Mouse (Mus musculus): Measurements from ENCODE around the gene Glt8d2. TPM values are rescaled to one million over a fixed set of nuclear protein-coding genes. Genes with fewer than 3 reads are reported as not detected.
"Not testable (repeated sequence)": the region's sequence is repeated elsewhere in the genome, so short reads cannot be mapped to it uniquely, and the experiment has no call there.

The Glt8d2 gene
- polyA plus RNA-seq, 1 experiment from 2014 or later = 1.5 TPM

DNA sequence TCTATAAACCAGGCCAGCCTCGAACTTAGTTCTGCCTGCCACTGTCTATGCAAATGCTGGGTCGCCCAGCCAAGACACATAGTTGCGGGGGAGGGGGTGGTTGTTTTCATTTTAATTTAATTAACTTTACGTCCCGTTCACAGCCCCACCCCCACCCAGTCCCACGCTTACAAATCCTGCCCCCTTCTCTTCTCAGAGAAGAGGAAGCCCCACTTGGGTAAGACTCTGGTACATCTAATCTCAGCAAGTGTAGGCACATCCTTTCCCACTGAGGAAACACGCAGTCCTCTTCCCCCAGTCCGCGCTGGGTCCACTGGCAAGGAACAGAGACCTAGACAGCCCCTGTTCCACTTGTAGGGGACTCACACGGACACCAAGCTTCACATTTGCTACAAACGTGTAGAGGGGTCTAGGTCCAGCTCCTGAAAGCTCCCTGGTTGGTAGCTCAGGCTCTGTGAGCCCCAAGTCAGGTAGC, 61.3 kb downstream of the Glt8d2 start:
- H3K36me3 ChIP-seq (ENCODE audit: insufficient read depth, low read length) = no peaks in the 10 kb centered on the region
- WGBS = 3% methylated on average over 11 of the region's 11 CpGs
- H3K4me1 ChIP-seq (replicated peaks; ENCODE audit: insufficient read depth, low read length) = no peaks in the 10 kb centered on the region
- H3K9ac ChIP-seq (ENCODE audit: low read depth, low read length) = peak overlapping the region; percentile 79
- no peak for TF ChIP-seq CTCF (IDR thresholded peaks at IDR 0.05; ENCODE audit: low read depth)
- peak; percentile 47 for ATAC-seq (replicated peaks; ENCODE audit: low FRiP score, low read depth)
- H3K27ac ChIP-seq = peak overlapping the region; percentile 92
- peak overlapping the region; percentile 88 for H3K4me2 ChIP-seq (ENCODE audit: low read length)
- DNase-seq (ENCODE audit: low spot score) = peak; percentile 41
- H3K4me3 ChIP-seq (replicated peaks; ENCODE audit: low read depth, low read length) = peak overlapping the region; percentile 77
- H3K27me3 ChIP-seq (ENCODE audit: insufficient read depth, low read length) = no peaks in the 10 kb centered on the region
- no peaks in the 10 kb centered on the region for H3K9me3 ChIP-seq (replicated peaks; ENCODE audit: low read length)

DNA sequence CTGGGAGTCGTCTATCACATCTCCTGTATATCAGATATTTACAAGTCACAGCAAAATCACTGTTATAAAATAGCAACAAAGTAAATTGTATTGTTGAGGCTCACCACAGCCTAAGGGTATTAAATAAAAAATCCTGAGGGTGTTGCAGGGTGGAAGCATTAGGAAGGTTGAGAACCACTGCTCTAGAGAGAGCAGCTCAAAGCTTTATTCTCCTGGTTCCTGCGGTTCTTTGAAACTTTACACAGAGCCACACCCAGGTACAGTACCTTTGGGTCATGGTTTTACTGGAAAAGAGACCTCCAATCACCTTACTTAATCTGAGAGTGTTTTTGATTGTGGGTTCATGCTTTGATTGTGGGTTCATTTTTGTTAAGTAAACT, 66.9 kb downstream of the Glt8d2 start:
- Histone ChIP-seq H3K27ac (peak overlapping the region; percentile 81), H3K9ac (ENCODE audit: low read depth, low read length) (peak overlapping the region; percentile 74), H3K4me3 (replicated peaks; ENCODE audit: low read depth, low read length) (peak overlapping the region; percentile 61), H3K4me2 (ENCODE audit: low read length) (peak overlapping the region; percentile 66)
- not testable (repeated sequence) for H3K4me1 ChIP-seq (replicated peaks; ENCODE audit: insufficient read depth, low read length); H3K27me3 ChIP-seq (ENCODE audit: insufficient read depth, low read length); ATAC-seq (replicated peaks; ENCODE audit: low FRiP score, low read depth); H3K36me3 ChIP-seq (ENCODE audit: insufficient read depth, low read length); DNase-seq (ENCODE audit: low spot score); H3K9me3 ChIP-seq (replicated peaks; ENCODE audit: low read length)
- 2% methylated on average over 2 of the region's 2 CpGs for WGBS

DNA sequence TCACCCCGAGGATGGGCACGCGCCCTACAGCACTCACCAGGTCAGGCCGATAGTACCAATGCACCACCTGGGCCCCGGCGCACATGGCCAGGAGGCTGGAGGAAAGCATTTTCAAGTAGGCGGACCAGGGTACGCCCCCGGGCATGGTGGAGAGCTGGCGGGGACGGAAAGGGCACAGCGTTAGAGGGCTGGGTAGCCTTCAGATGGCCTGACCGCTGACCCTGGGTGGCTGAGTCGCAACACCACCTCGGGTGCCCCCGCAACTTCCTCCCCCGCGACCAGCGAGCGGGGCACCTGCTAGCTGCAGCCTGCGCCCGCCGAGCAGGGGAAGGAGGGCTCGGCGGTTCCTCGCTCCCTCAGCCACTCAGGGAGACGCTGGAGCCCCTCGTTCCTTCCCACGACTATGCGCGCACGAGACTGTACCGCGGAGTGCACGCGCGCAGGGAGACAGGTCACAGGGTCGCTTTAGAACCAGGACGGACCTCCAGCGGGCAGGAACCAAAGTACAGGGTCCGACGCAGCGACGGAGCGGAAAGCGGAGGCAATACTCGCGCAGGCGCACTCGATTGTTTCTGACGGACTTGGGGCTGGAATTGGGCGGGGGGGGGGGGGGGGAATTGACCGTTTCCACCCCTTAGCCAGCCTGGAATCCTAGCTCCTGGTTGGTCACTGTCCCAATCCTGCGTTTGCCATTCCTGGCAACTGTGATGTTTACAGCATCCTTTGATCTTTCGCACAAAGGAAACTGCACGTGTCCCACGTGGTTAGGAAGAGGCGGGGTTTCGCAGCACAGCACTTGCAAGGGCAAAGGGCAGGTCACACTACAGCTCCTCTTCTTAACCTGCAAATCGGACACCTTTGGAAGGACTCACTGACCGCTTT, 67.5 kb downstream of the Glt8d2 start, which contains the start of gene 1190007I07Rik:
1190007I07Rik (minus strand) TSS at position 558 of the 882 bp plus-strand sequence.
- no peaks in the 10 kb centered on the region for H3K9me3 ChIP-seq (replicated peaks; ENCODE audit: low read length)
- H3K9ac ChIP-seq (ENCODE audit: low read depth, low read length) = peak within 1 kb of the TSS; percentile 74
- under 1% methylated on average over 50 of the region's 61 CpGs for WGBS
- no peaks in the 10 kb centered on the region for H3K36me3 ChIP-seq (ENCODE audit: insufficient read depth, low read length)
- no peaks in the 10 kb centered on the region for H3K27me3 ChIP-seq (ENCODE audit: insufficient read depth, low read length)
- peak; percentile 16; the same call in 1 of the 2 replicates for TF ChIP-seq CTCF (IDR thresholded peaks at IDR 0.05; ENCODE audit: low read depth)
- H3K27ac ChIP-seq = peak within 1 kb of the TSS; percentile 81
- peak within 1 kb of the TSS; percentile 66 for H3K4me2 ChIP-seq (ENCODE audit: low read length)
- DNase-seq (ENCODE audit: low spot score) (peak; percentile 94), ATAC-seq (replicated peaks; ENCODE audit: low FRiP score, low read depth) (peak; percentile 95)
- H3K4me3 ChIP-seq (replicated peaks; ENCODE audit: low read depth, low read length) = peak within 1 kb of the TSS; percentile 61
- H3K4me1 ChIP-seq (replicated peaks; ENCODE audit: insufficient read depth, low read length) = no peaks in the 10 kb centered on the region

DNA sequence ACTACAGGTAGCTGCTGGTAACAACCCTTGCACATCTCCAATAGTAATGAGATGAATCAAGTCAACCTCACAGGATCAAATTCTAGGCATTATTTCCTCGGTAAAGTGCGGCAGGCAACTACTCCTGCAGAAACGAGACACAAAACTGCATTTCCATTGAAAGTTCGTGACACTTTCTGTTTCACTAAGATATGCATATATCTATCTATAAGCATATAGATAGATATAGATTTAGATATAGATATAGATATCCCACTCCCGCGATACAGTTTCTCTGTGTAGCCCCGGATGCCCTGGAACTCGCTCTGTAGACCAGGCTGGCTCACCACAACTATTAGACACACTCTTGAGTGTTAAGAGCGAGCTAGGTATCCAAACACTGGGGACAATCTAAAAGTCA, 68.2 kb downstream of the Glt8d2 start:
- H3K4me1 ChIP-seq (replicated peaks; ENCODE audit: insufficient read depth, low read length) = no peaks in the 10 kb centered on the region
- no peak overlapping the region for H3K27ac ChIP-seq
- no peak for TF ChIP-seq CTCF (IDR thresholded peaks at IDR 0.05; ENCODE audit: low read depth)
- DNase-seq (ENCODE audit: low spot score) = no peak
- no peaks in the 10 kb centered on the region for H3K9me3 ChIP-seq (replicated peaks; ENCODE audit: low read length)
- H3K27me3 ChIP-seq (ENCODE audit: insufficient read depth, low read length) = no peaks in the 10 kb centered on the region
- WGBS = 25% methylated on average over 9 of the region's 9 CpGs
- peak overlapping the region; percentile 61 for H3K4me3 ChIP-seq (replicated peaks; ENCODE audit: low read depth, low read length)
- H3K4me2 ChIP-seq (ENCODE audit: low read length) = peak overlapping the region; percentile 66
- H3K9ac ChIP-seq (ENCODE audit: low read depth, low read length) = peak overlapping the region; percentile 74
- no peaks in the 10 kb centered on the region for H3K36me3 ChIP-seq (ENCODE audit: insufficient read depth, low read length)
- ATAC-seq (replicated peaks; ENCODE audit: low FRiP score, low read depth) = no peak

Other genes with a start within 250 kb of the Glt8d2 start
- not detected in 2 replicates for gene Gm1553, start 198.0 kb downstream of the Glt8d2 start, polyA plus RNA-seq (2015; fragmentation: Nextera tagmentation; extraction: Ambion mirVana)
- 61.0 and 63.7 TPM in 2 replicates for gene 1190007I07Rik, start 67.4 kb downstream of the Glt8d2 start, polyA plus RNA-seq (2015; fragmentation: Nextera tagmentation; extraction: Ambion mirVana)
- gene Tdg, start 60.8 kb downstream of the Glt8d2 start, polyA plus RNA-seq (2015; fragmentation: Nextera tagmentation; extraction: Ambion mirVana) = 94.4 and 104 TPM in 2 replicates
- gene Hcfc2, start 5.5 kb upstream of the Glt8d2 start, polyA plus RNA-seq (2015; fragmentation: Nextera tagmentation; extraction: Ambion mirVana) = 24.5 and 26.4 TPM in 2 replicates
- 35.0 and 37.6 TPM in 2 replicates for gene Nfyb, start 73.5 kb upstream of the Glt8d2 start, polyA plus RNA-seq (2015; fragmentation: Nextera tagmentation; extraction: Ambion mirVana)
- gene Txnrd1, start 143.3 kb upstream of the Glt8d2 start, polyA plus RNA-seq (2015; fragmentation: Nextera tagmentation; extraction: Ambion mirVana) = 70.9 and 73.8 TPM in 2 replicates
- 0.14 and 0.20 TPM in 2 replicates for gene Eid3, start 176.0 kb upstream of the Glt8d2 start, polyA plus RNA-seq (2015; fragmentation: Nextera tagmentation; extraction: Ambion mirVana)